Mouse (Mus musculus) megakaryocyte-erythroid progenitor cell, adult 5-6 weeks (primary cell): ENCODE measurements around the gene D5Ertd577e. TPM values are rescaled to one million over a fixed set of nuclear protein-coding genes. Genes with fewer than 3 reads are reported as not detected.
"Not testable (repeated sequence)": the region's sequence is repeated elsewhere in the genome, so short reads cannot be mapped to it uniquely, and the experiment has no call there.

Experiments
- ATAC-seq: replicated peaks from 2 replicates; pipeline ENCODE4 v1.8.0; 2016; ENCODE audit warnings: mild to moderate bottlenecking, inconsistent platforms; ENCODE audit not compliant: severe bottlenecking, poor library complexity, low FRiP score, low TSS enrichment
- total RNA-seq, 2 experiments: library from RNA; stranded (forward) in 1 of 2; stranded (reverse) in 1 of 2; fragments of 200-1000, 215-1000 nt in 1 of 2; fragments of >200 nt in 1 of 2; fragmentation: Nextera tagmentation in 1 of 2; gene quantifications; 2 replicates each; pipeline ENCODE4 v1.2.3; 2014 to 2017

The D5Ertd577e gene
- total RNA-seq (2014; fragmentation: Nextera tagmentation) (not detected in 2 replicates), total RNA-seq (2017) (not detected in 2 replicates)

GRCm38 (mm10) chr5:95456506-95456905 lies at the start of gene D5Ertd577e:
D5Ertd577e (plus strand) TSS chr5:95456806.
- not testable (repeated sequence) for ATAC-seq

GRCm38 (mm10) chr5:95510458-95510857 lies 53.9 kb downstream of the D5Ertd577e start, which contains the start of gene Gm3286:
Gm3286 (plus strand) TSS chr5:95510758.
- ATAC-seq = not testable (repeated sequence)

Other genes with a start within 250 kb of the D5Ertd577e start
- gene Gm10424, start 184.0 kb upstream of the D5Ertd577e start, total RNA-seq (2014; fragmentation: Nextera tagmentation) = not detected in 2 replicates
- not detected in 2 replicates for gene Gm10424, start 184.0 kb upstream of the D5Ertd577e start, total RNA-seq (2017)
- not detected in 2 replicates for gene Gm3259, start 150.9 kb upstream of the D5Ertd577e start, total RNA-seq (2014; fragmentation: Nextera tagmentation)
- not detected in 2 replicates for gene Gm3259, start 150.9 kb upstream of the D5Ertd577e start, total RNA-seq (2017)
- not detected in 2 replicates for gene Gm3286, start 54.0 kb downstream of the D5Ertd577e start, total RNA-seq (2014; fragmentation: Nextera tagmentation)
- not detected in 2 replicates for gene Gm3286, start 54.0 kb downstream of the D5Ertd577e start, total RNA-seq (2017)
- gene Gm7971, start 138.1 kb downstream of the D5Ertd577e start, total RNA-seq (2014; fragmentation: Nextera tagmentation) = not detected in 2 replicates
- gene Gm7971, start 138.1 kb downstream of the D5Ertd577e start, total RNA-seq (2017) = not detected in 2 replicates